Mouse (Mus musculus): ENCODE data around the gene Zfp462. TPM values are rescaled to one million over a fixed set of nuclear protein-coding genes. Genes with fewer than 3 reads are reported as not detected.
A peak's percentile ranks its signal among the peaks of the same experiment; 100 is the strongest.

Zfp462 gene
- polyA plus RNA-seq, 1 experiment from 2014 or later: 14.8 TPM

DNA sequence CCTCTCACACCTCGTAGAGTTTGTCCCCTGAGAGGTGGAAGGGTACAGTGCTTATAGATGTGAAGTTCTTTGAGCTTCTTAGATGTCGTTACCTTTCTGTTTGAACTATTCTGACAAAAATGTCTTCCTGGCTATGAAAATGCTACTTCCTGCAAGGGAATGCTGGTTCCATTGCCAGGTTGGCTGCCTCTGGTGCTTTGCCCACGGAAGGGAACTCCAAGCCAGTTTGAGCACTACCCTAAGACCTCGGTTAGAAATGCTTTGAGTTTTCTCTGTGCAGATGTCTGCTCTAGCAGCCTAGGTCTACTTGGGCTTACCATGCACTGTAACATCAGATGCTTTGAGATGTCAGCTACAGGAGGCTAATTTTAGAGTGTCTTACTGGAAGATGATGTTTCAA, 17.3 kb downstream of the Zfp462 start:
- DNase-seq (ENCODE audit: low spot score): no peak
- H3K9me3 ChIP-seq: no peaks in the 10 kb centered on the region
- 90% methylated on average over 4 of the region's 4 CpGs for WGBS
- no peak overlapping the region for H3K27ac ChIP-seq (replicated peaks)
- H3K4me1 ChIP-seq: peaks cover 32% of the 10 kb centered on the region
- H3K4me3 ChIP-seq: no peak overlapping the region
- no peaks in the 10 kb centered on the region for H3K27me3 ChIP-seq (replicated peaks; ENCODE audit: low read depth, poor library complexity, severe bottlenecking)
- H3K36me3 ChIP-seq (replicated peaks): peaks cover 90% of the 10 kb centered on the region

DNA sequence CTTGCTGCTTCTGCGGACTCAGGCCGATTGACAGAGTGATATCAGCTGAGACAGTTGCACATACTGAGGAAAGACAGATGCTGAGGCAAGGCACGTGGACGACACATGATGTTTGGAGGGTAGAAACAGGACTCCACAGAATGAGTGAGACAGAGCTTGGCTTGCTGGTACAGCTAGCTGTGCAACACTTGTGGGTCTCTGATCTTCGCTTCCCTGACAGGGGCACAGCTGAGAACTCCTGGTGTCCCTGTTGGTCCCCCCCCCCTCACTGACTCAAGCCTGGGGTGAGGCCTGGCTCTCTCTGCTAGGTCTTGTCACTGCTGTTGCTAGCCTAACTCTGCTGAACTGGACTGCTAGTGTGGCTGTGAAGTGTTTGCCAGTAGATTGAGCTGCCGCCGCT, 18.7 kb downstream of the Zfp462 start:
- Histone ChIP-seq H3K4me3 (no peak overlapping the region), H3K27ac (replicated peaks) (no peak overlapping the region), H3K4me1 (peaks cover 39% of the 10 kb centered on the region), H3K9me3 (no peaks in the 10 kb centered on the region), H3K27me3 (replicated peaks; ENCODE audit: low read depth, poor library complexity, severe bottlenecking) (no peaks in the 10 kb centered on the region), H3K36me3 (replicated peaks) (peaks cover 90% of the 10 kb centered on the region)
- 84% methylated on average over 7 of the region's 7 CpGs for WGBS
- DNase-seq (ENCODE audit: low spot score): no peak

DNA sequence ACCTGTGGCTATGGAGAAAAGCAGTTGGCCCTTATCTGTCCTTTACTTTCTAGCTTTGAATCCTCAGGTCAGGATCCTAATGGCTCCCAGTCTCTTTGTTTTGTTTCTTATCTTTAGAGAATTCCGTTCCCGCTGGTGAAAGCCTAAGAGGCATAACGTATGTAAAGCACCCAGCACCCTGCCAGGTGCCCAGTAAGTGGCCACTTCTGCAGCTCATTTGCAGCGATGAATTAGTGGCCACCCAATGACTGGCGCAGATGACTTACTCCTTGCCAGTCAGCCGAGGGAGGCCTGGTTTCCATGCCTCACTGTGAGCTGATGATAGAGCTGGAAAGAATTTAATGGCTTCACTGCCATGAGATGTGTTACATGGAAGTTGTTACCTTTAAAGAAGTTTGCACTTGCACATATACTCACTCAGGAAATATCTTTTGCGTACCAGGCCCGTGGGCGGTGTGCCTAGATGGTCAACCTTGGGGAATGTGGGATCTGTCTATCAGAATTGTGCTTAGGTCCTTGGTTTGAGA, 20.4 kb downstream of the Zfp462 start:
- peaks cover 90% of the 10 kb centered on the region for H3K36me3 ChIP-seq (replicated peaks)
- peaks cover 39% of the 10 kb centered on the region for H3K4me1 ChIP-seq
- H3K27ac ChIP-seq (replicated peaks): no peak overlapping the region
- no peaks in the 10 kb centered on the region for H3K9me3 ChIP-seq
- H3K27me3 ChIP-seq (replicated peaks; ENCODE audit: low read depth, poor library complexity, severe bottlenecking): no peaks in the 10 kb centered on the region
- DNase-seq (ENCODE audit: low spot score): no peak
- WGBS: 79% methylated on average over 9 of the region's 9 CpGs
- no peak overlapping the region for H3K4me3 ChIP-seq

DNA sequence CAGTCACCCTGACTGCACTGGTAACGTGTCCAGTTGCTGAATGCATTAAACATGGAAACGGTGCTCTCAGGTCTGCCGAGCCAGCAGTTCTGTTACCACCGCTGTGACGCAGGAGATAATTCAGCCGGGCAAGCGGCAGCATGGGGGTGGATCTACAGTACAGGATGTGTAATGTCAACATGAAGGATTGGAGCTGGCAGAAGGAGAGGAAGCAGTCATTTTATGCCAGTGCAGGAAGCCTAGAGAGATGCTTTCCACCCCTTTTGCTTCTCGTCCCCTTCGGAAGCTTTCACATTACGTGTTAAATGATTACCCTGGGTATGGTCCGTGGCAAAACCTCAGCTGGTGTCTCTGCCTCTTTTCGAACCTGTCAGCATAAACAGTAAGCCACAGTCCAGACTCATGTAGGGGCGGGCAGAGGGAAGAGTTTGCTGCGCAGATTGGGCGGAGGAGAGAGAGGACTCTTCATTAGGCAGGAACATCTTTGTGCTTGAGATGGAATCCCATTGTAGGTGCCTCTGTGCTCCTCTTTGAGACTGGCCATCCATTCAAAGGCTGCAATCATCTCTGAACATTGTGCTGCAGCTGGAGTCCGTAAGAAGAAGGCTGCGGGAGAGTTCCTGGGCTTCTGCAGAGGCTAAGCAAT, 21.4 kb downstream of the Zfp462 start:
- H3K27ac ChIP-seq (replicated peaks): no peak overlapping the region
- WGBS: 76% methylated on average over 17 of the region's 17 CpGs
- H3K27me3 ChIP-seq (replicated peaks; ENCODE audit: low read depth, poor library complexity, severe bottlenecking): no peaks in the 10 kb centered on the region
- peaks cover 39% of the 10 kb centered on the region for H3K4me1 ChIP-seq
- peak overlapping the region; percentile 25; the same call in 1 of the 2 replicates for H3K4me3 ChIP-seq
- H3K9me3 ChIP-seq: no peaks in the 10 kb centered on the region
- peaks cover 86% of the 10 kb centered on the region for H3K36me3 ChIP-seq (replicated peaks)
- no peak for DNase-seq (ENCODE audit: low spot score)

DNA sequence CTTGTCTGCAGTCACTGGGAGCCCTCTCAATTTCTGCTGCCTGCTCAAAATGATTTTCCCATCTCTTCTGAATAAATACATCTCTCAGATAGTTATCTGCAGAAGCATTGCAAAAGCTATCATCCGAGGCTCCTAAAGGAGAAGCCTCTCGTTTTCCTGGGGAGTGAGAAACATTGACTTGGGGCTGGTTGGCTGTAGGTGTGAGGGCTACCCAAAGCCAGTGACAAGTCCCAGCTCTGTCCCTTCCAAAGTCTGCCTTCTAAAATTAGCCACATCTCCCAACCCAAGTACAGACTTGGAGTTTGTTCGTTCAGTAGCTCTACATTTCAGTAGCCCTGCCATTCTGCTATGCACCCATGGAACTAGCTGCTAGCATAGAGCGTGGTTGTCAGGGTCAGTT, 22.3 kb downstream of the Zfp462 start:
- no peak for DNase-seq (ENCODE audit: low spot score)
- no peak overlapping the region for H3K27ac ChIP-seq (replicated peaks)
- H3K4me3 ChIP-seq: no peak overlapping the region
- peaks cover 86% of the 10 kb centered on the region for H3K36me3 ChIP-seq (replicated peaks)
- no peaks in the 10 kb centered on the region for H3K27me3 ChIP-seq (replicated peaks; ENCODE audit: low read depth, poor library complexity, severe bottlenecking)
- 88% methylated on average over 4 of the region's 4 CpGs for WGBS
- H3K4me1 ChIP-seq: peaks cover 39% of the 10 kb centered on the region
- H3K9me3 ChIP-seq: no peaks in the 10 kb centered on the region

DNA sequence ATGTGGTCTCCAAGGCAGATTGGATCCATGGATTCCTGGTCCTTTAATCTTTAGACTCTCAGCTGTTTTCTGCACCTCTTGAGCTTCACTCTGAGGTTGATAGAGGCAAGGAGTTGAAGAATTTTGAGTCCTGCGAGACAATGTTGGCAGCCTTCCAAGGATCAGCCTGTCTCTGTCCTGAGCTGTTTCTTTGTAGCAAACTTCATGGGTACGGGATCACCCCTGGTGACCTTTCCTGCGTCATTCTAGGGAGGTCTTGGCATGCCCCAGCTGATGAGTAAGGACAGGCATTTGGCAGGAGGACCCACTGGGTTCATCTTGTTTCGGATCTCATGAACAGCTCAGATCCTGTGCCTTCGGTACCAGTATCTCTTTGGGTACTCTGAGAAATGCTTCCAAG, 22.9 kb downstream of the Zfp462 start:
- peaks cover 39% of the 10 kb centered on the region for H3K4me1 ChIP-seq

DNA sequence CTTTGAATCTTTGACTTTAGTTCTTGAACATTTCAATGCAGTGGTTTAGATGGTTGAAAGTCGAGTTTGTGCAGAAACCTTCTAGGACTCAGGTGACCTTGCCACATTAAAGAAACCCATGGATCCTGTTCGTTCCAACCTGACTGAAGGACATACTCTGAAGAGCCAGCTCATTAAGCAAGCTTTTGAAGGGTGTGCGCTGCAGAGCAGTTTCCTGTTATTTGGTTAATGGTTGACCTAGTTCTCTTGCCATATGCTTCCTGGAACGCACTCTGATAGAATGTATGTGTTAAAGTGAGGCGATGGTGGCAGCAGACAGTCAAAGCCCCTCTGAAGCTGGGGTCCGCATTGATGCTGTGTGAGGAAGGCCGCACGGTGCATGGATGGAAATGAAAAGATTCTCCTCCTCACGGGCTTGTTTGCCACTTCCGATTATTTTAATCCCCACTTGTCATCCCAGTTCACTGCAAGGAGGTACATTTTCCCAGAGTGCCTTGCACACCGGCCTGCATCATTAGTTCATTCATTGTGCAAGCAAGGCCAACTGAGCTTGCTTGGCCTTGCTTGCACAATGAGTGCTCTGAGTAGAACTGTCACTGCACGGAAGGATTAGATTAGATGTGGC, 24.9 kb downstream of the Zfp462 start:
- WGBS: 94% methylated on average over 12 of the region's 12 CpGs
- H3K9me3 ChIP-seq: no peaks in the 10 kb centered on the region
- peaks cover 91% of the 10 kb centered on the region for H3K36me3 ChIP-seq (replicated peaks)
- peaks cover 28% of the 10 kb centered on the region for H3K4me1 ChIP-seq
- H3K27me3 ChIP-seq (replicated peaks; ENCODE audit: low read depth, poor library complexity, severe bottlenecking): no peaks in the 10 kb centered on the region
- no peak overlapping the region for H3K4me3 ChIP-seq
- no peak overlapping the region for H3K27ac ChIP-seq (replicated peaks)
- no peak for DNase-seq (ENCODE audit: low spot score)

More for the DNA sequence above, 22.9 kb downstream of the Zfp462 start:
- 83% methylated on average over 5 of the region's 5 CpGs for WGBS
- Histone ChIP-seq H3K27me3 (replicated peaks; ENCODE audit: low read depth, poor library complexity, severe bottlenecking) (no peaks in the 10 kb centered on the region), H3K4me3 (no peak overlapping the region), H3K36me3 (replicated peaks) (peaks cover 86% of the 10 kb centered on the region), H3K27ac (replicated peaks) (no peak overlapping the region), H3K9me3 (no peaks in the 10 kb centered on the region)
- DNase-seq (ENCODE audit: low spot score): no peak

DNA sequence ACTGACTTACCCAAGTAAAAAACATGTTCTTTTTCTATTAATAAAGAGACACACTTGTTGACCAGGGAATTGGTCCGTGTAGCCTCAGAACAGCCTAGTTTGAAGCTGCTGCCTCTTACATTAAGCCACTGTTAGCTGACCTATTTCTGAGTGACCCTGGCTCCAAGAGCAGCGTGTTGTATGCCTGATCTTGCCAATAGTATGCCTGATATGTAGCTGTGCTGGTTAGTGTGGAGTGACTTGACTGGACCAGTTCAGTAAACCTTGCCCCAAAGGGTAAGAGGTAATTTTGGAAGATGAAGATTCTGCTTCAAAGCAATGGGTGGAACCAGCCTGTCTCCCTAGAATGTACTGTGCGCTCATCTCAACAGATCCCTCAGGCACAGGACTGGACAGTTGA, 26.5 kb downstream of the Zfp462 start:
- Histone ChIP-seq H3K27ac (replicated peaks) (no peak overlapping the region), H3K9me3 (no peaks in the 10 kb centered on the region), H3K36me3 (replicated peaks) (peaks cover 89% of the 10 kb centered on the region), H3K4me1 (peaks cover 17% of the 10 kb centered on the region), H3K4me3 (no peak overlapping the region), H3K27me3 (replicated peaks; ENCODE audit: low read depth, poor library complexity, severe bottlenecking) (no peaks in the 10 kb centered on the region)
- no peak for DNase-seq (ENCODE audit: low spot score)
- WGBS: 93% methylated on average over 3 of the region's 3 CpGs

DNA sequence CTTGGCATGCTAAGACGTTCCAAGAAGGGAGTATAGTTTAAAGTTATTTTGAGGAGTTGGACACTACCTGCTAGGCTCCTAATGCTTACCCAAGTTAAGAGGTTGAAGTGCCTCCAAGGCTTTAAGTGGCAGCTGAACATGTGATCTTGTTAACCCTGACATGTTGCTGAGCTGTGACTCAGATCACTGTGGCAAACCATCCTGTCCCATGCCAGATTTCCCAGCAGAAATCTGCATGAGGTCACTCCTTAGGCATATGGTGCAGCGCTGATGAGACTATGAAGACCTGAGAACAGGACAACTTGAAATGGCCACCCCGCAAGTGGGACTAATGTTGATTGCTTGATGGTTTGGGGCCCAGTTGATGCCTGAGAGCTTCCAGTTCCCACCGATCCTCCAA, 27.2 kb downstream of the Zfp462 start:
- Histone ChIP-seq H3K27me3 (replicated peaks; ENCODE audit: low read depth, poor library complexity, severe bottlenecking) (no peaks in the 10 kb centered on the region), H3K4me1 (peaks cover 17% of the 10 kb centered on the region), H3K36me3 (replicated peaks) (peaks cover 88% of the 10 kb centered on the region), H3K4me3 (no peak overlapping the region), H3K27ac (replicated peaks) (no peak overlapping the region), H3K9me3 (no peaks in the 10 kb centered on the region)
- 92% methylated on average over 4 of the region's 4 CpGs for WGBS
- DNase-seq (ENCODE audit: low spot score): no peak

DNA sequence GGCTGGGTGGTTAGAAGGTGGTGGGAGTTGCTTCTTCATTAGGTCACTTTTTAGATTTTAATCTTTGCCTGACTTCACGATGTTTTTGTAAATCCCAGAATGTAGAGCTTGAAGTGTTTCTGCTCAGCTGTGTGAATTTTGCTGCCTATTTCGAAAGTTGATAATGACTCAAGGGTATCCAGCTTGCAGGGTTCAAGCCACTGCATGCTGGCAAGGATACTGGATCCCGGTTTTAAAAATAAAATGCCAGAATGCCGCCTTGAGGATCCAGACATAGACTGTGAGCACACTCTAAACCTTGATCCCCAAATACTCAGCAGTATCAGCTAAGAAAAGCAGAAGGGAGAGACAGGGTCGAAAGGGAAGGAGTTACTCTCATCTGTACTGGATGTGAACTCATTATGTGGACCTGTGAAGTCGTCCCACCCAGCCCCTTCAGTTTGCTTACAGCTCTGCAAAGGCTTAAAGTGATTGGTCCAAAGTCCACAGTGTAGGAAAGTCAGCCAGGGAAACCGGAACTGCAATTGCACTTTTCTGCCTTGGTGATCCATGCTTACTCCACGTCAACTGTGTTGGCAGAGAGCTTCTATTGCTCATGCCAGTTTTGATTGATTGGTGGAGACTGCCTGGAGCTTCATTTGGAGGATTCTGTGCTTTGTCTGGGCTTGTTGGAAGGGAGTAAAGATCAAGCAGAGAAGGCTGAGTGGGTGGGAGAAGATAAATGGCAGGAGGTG, 28.1 kb downstream of the Zfp462 start:
- Histone ChIP-seq H3K4me3 (no peak overlapping the region), H3K27me3 (replicated peaks; ENCODE audit: low read depth, poor library complexity, severe bottlenecking) (no peaks in the 10 kb centered on the region), H3K36me3 (replicated peaks) (peaks cover 87% of the 10 kb centered on the region), H3K27ac (replicated peaks) (no peak overlapping the region), H3K9me3 (no peaks in the 10 kb centered on the region), H3K4me1 (peaks cover 18% of the 10 kb centered on the region)
- 85% methylated on average over 8 of the region's 8 CpGs for WGBS
- no peak for DNase-seq (ENCODE audit: low spot score)

DNA sequence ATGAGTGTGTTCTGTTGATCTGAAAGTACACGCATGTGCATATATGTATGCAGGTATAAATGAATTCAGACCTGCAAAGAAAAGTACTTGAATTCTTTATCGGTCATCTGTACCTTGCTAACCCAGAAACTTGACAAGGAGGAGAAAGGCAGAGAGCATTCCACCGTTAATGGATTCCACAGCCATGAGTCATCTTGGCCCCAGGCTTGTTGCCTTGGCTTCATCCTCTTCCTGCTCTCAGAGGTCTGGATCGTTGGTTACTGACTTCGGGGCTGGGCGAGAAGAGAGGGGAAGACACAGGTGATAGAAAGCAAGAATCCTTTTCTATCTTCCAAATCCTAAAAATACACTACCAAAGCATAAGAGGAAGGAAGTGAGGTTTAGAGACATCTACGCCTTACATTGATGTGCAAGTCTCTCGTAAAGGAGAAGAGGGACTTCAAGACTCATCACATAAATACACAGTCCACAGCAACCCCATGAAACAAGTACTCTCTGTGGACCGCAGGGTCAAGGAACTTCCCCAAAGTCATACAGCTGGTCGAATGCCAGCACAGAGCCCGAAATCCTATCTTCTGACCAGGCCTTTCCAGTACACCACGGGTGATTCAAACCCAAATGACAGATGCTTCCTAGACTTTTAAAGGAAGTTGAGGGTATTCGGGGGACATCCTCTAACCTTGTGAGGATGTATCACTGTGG, 35.1 kb downstream of the Zfp462 start:
- Histone ChIP-seq H3K9me3 (no peaks in the 10 kb centered on the region), H3K4me3 (no peak overlapping the region), H3K4me1 (peaks cover 48% of the 10 kb centered on the region), H3K27me3 (replicated peaks; ENCODE audit: low read depth, poor library complexity, severe bottlenecking) (no peaks in the 10 kb centered on the region), H3K27ac (replicated peaks) (no peak overlapping the region), H3K36me3 (replicated peaks) (peaks cover 77% of the 10 kb centered on the region)
- 76% methylated on average over 13 of the region's 13 CpGs for WGBS
- DNase-seq (ENCODE audit: low spot score): peak; percentile 43

DNA sequence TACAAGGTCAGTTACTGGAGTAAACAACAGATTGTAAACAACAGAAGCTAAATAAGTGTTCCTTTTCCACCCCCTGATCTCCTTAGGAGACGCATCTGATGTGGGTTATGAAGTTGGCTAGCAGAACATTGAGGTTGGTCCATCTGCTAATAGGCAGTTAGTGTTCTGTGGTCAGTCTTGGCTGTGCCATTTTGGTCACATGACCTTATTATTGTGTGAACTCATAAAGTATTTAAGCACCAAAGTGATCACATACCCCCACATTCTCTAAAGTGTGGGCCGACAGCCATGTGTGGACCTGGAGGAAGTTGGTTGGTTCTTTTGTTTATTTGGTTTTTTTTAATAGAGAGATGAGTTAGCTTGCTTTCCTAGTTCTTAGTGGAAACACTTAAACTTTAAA, 39.7 kb downstream of the Zfp462 start:
- Histone ChIP-seq H3K4me3 (no peak overlapping the region), H3K36me3 (replicated peaks) (peaks cover 70% of the 10 kb centered on the region), H3K4me1 (peaks cover 31% of the 10 kb centered on the region), H3K27me3 (replicated peaks; ENCODE audit: low read depth, poor library complexity, severe bottlenecking) (no peaks in the 10 kb centered on the region), H3K9me3 (no peaks in the 10 kb centered on the region), H3K27ac (replicated peaks) (no peak overlapping the region)
- WGBS: 94% methylated on average over 2 of the region's 2 CpGs
- no peak for DNase-seq (ENCODE audit: low spot score)

Measured in embryonic facial prominence, embryonic 10.5 days (tissue).